Mouse (Mus musculus): Measurements from ENCODE around the gene Tnfrsf18. TPM values are rescaled to one million over a fixed set of nuclear protein-coding genes. Genes with fewer than 3 reads are reported as not detected.

Gene Tnfrsf18
- polyA plus RNA-seq, 1 experiment from 2014 or later = 1.1 TPM

DNA sequence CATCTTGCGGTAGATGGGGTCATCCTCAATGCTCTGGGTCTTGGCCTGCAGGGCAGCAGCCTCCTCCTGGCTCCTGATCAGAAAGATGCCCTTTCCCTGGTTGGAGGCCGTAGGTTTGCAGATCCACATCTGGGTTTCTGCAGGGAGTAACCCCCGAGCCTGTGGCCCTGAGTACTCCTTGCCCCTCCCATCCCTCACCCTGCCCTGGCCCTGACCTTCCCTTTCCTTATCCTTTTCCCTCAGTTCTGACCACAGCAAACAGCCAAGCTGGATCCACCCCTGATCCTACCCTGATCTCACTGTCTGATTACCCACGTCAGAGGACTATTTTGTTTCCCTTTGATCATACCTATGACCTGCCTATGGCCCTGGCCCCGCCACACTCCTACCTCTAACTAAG, 18.8 kb downstream of the Tnfrsf18 start:
- Histone ChIP-seq H3K36me3 (no peaks in the 10 kb centered on the region), H3K27me3 (ENCODE audit: low read depth, poor library complexity, severe bottlenecking) (no peaks in the 10 kb centered on the region), H3K27ac (replicated peaks) (no peak overlapping the region), H3K4me3 (no peak overlapping the region), H3K4me1 (no peaks in the 10 kb centered on the region), H3K9me3 (replicated peaks) (no peaks in the 10 kb centered on the region)
- 73% methylated on average over 5 of the region's 5 CpGs for WGBS
- no peak for DNase-seq (ENCODE audit: low spot score)

DNA sequence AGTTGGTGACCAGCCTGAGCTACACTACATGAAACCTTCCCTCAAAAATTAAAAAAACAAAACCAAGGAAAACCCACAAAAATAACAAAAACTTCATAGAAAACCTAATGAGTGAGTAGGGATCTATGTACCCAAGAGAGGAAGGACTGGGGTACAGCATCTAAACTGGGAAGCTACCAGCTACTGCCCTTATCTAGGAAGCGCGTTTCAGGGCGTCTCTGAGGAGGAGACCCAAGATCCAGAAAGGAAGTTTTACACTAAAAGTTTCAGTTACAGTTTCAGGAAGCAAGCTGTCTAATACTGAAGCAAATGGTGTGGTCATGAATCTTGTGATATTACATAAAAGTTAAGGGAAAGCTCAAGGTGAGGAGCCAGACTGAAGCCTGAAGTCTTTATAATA, 23.8 kb downstream of the Tnfrsf18 start:
- no peaks in the 10 kb centered on the region for H3K27me3 ChIP-seq (ENCODE audit: low read depth, poor library complexity, severe bottlenecking)
- H3K27ac ChIP-seq (replicated peaks) = no peak overlapping the region
- no peak overlapping the region for H3K4me3 ChIP-seq
- 84% methylated on average over 3 of the region's 3 CpGs for WGBS
- H3K36me3 ChIP-seq = no peaks in the 10 kb centered on the region
- H3K9me3 ChIP-seq (replicated peaks) = no peaks in the 10 kb centered on the region
- H3K4me1 ChIP-seq = no peaks in the 10 kb centered on the region
- DNase-seq (ENCODE audit: low spot score) = no peak

DNA sequence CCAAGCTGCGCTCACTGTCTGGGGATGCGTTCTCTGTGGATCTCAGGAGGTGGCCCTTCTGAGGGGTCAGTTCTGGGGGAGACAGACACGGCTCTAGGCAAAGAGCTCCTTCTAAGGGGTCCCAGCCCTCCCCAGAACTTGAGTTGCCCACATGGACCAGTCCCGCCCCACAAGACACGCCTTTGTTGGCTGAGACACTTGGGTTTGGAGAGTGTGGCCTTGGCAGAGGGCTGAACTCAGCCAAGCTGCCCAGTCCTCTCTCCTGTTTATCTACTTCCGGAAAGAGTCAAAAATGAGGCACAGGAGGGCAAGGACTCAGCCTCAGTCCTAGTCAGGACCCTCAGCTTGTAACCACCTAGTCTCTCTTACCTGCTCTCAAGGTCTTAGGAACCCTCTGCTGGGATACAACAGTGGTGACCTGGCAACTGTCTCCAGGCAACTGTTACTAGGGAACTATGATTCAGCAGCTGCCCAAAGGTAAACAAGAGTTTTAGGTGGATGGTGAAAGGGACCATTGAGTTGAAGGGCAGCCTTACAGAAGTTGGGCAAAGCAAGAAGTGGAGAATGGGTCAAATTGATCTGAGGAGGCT, 24.5 kb downstream of the Tnfrsf18 start:
- H3K9me3 ChIP-seq (replicated peaks) = no peaks in the 10 kb centered on the region
- no peaks in the 10 kb centered on the region for H3K36me3 ChIP-seq
- 72% methylated on average over 6 of the region's 6 CpGs for WGBS
- no peak overlapping the region for H3K4me3 ChIP-seq
- no peak for DNase-seq (ENCODE audit: low spot score)
- H3K27me3 ChIP-seq (ENCODE audit: low read depth, poor library complexity, severe bottlenecking) = no peaks in the 10 kb centered on the region
- no peak overlapping the region for H3K27ac ChIP-seq (replicated peaks)
- H3K4me1 ChIP-seq = no peaks in the 10 kb centered on the region

DNA sequence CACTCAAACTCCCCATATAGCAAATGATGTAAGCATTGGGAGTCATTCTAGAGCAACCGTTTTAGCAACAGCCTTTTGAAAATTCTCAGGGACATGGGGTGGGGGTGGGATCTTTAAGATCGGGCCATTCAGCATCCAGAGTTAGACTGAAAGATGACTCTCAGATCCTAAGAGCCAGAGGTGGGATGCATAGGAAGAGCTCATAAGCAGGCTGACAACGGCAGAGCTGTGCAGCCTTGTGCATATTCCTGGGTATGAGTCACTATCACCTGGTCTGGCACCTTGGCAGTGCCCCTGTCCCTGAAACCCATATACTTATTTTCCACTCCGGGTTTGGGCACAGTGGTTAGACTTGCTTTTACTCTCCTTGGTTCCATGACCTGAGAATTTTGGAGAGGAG, 27.1 kb downstream of the Tnfrsf18 start:
- WGBS = 92% methylated on average over 4 of the region's 4 CpGs
- DNase-seq (ENCODE audit: low spot score) = no peak

DNA sequence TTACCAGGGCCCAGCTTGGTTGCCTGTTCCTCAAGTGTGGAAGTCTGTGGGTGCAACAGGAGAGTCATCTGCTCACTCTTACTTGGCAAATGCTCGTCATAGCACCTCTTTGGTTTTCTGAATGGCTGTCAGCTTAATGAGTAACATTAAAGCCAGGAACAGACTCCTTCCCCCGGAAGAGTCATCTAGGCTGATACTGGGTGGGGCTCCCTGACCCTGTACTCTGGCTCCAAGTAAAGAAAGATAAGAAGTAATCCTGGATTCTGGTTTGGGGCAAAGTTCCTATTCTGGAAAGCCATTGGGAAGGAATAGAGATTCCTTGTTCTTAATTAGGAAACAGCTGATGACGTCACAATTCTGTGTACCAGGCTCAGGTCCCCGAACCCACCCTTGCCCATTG, 28.2 kb downstream of the Tnfrsf18 start:
- Histone ChIP-seq H3K9me3 (replicated peaks) (no peaks in the 10 kb centered on the region), H3K36me3 (no peaks in the 10 kb centered on the region), H3K4me1 (no peaks in the 10 kb centered on the region), H3K4me3 (no peak overlapping the region), H3K27ac (replicated peaks) (no peak overlapping the region), H3K27me3 (ENCODE audit: low read depth, poor library complexity, severe bottlenecking) (no peaks in the 10 kb centered on the region)
- 90% methylated on average over 4 of the region's 4 CpGs for WGBS
- no peak for DNase-seq (ENCODE audit: low spot score)

More for the DNA sequence above, 27.1 kb downstream of the Tnfrsf18 start:
- Histone ChIP-seq H3K4me3 (no peak overlapping the region), H3K27ac (replicated peaks) (no peak overlapping the region), H3K4me1 (no peaks in the 10 kb centered on the region), H3K27me3 (ENCODE audit: low read depth, poor library complexity, severe bottlenecking) (no peaks in the 10 kb centered on the region), H3K36me3 (no peaks in the 10 kb centered on the region), H3K9me3 (replicated peaks) (no peaks in the 10 kb centered on the region)

DNA sequence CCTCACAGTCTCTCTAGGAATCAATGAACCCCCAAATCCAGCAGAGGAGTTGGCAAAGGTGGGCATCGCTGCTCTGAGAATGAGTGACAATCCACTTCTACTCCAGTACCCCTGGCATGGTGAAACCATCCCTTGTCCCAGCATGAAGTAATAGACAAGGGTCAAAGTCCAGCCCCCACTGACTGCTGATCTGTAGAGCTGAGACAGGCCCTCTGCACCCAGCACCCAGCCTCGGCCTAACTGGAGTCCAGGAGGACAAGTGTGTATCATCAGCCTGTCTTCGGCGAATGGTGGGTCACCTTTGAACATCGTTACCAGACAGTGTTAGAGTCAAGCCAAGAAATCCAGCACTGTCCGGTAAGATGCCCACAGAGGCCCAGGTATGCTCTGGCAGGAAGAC, 28.6 kb downstream of the Tnfrsf18 start:
- H3K27ac ChIP-seq (replicated peaks) = no peak overlapping the region
- H3K27me3 ChIP-seq (ENCODE audit: low read depth, poor library complexity, severe bottlenecking) = no peaks in the 10 kb centered on the region
- no peaks in the 10 kb centered on the region for H3K36me3 ChIP-seq
- no peaks in the 10 kb centered on the region for H3K9me3 ChIP-seq (replicated peaks)
- DNase-seq (ENCODE audit: low spot score) = no peak
- WGBS = 92% methylated on average over 6 of the region's 6 CpGs
- H3K4me1 ChIP-seq = no peaks in the 10 kb centered on the region
- H3K4me3 ChIP-seq = no peak overlapping the region

DNA sequence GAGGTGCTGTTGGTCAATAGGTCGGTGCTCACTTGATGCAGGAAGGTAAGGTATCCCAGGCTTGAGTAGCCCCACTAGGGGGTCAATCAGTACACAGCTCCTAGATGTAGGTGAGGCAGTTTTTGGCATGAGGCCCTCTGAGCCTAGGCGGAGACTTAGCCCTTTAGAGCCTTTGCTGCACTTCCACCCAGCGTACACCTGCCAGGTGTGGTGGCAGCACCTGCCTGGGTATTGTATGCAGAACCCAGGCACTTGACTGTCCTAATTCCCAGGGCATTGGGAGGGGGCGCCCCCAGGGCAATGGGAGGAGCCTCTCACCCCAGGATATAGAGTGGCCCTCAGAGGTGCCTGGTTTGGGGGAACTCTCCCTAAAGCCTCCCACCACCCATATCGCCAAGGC, 29.2 kb downstream of the Tnfrsf18 start:
- H3K27me3 ChIP-seq (ENCODE audit: low read depth, poor library complexity, severe bottlenecking) = no peaks in the 10 kb centered on the region
- no peak for DNase-seq (ENCODE audit: low spot score)
- WGBS = 83% methylated on average over 5 of the region's 5 CpGs
- H3K27ac ChIP-seq (replicated peaks) = no peak overlapping the region
- H3K9me3 ChIP-seq (replicated peaks) = no peaks in the 10 kb centered on the region
- H3K4me1 ChIP-seq = 0 out of 2 replicates have a peak, but pooled peaks cover 3% of the 10 kb centered on the region
- H3K4me3 ChIP-seq = no peak overlapping the region
- no peaks in the 10 kb centered on the region for H3K36me3 ChIP-seq

DNA sequence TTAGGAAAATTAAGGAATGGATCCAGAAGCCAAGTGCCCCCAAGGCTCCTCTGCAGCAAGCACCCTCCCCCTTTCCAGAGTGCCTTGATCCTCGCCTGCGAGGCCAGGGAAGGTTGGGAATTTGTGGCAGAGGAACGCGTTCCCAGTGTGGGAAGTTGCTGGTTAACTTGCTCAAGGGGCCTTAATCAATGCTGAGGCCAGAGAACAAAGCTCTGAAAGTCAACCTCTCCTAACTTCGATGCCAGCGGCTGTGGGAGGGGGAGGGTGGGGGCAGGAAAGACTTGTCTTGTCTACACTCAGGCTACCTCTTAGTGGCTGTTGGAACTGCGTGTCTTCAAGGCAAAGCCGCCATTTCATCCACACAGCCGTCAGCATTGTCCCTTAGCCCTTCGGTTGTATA, 31.7 kb downstream of the Tnfrsf18 start:
- H3K4me3 ChIP-seq = no peak overlapping the region
- no peaks in the 10 kb centered on the region for H3K9me3 ChIP-seq (replicated peaks)
- H3K36me3 ChIP-seq = no peaks in the 10 kb centered on the region
- DNase-seq (ENCODE audit: low spot score) = no peak
- no peak overlapping the region for H3K27ac ChIP-seq (replicated peaks)
- 0 out of 2 replicates have a peak, but pooled peaks cover 3% of the 10 kb centered on the region for H3K4me1 ChIP-seq
- H3K27me3 ChIP-seq (ENCODE audit: low read depth, poor library complexity, severe bottlenecking) = no peaks in the 10 kb centered on the region
- 79% methylated on average over 10 of the region's 10 CpGs for WGBS

DNA sequence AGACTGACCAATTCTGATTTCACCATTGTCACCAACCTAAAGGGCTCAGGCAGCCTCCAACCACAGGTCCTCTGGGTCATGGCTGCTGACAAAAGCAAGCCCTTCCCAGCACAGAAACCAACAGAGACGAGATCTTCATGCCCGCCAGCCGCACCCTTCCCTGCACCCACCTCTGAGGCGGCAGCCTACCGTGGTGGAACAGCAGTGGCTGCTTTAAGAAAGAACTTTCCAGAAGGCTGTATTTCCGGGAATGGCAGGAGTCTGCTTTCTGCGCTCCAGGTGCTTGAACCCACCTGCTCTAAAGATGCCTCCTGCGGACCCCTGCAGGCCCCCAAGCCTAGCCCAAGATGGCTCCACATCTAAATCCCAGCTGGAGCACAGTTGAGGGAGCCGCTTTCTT, 32.9 kb downstream of the Tnfrsf18 start:
- DNase-seq (ENCODE audit: low spot score) = no peak
- no peaks in the 10 kb centered on the region for H3K27me3 ChIP-seq (ENCODE audit: low read depth, poor library complexity, severe bottlenecking)
- no peak overlapping the region for H3K4me3 ChIP-seq
- H3K36me3 ChIP-seq = no peaks in the 10 kb centered on the region
- H3K9me3 ChIP-seq (replicated peaks) = no peaks in the 10 kb centered on the region
- H3K4me1 ChIP-seq = peaks cover 7% of the 10 kb centered on the region
- H3K27ac ChIP-seq (replicated peaks) = no peak overlapping the region
- 74% methylated on average over 9 of the region's 9 CpGs for WGBS

DNA sequence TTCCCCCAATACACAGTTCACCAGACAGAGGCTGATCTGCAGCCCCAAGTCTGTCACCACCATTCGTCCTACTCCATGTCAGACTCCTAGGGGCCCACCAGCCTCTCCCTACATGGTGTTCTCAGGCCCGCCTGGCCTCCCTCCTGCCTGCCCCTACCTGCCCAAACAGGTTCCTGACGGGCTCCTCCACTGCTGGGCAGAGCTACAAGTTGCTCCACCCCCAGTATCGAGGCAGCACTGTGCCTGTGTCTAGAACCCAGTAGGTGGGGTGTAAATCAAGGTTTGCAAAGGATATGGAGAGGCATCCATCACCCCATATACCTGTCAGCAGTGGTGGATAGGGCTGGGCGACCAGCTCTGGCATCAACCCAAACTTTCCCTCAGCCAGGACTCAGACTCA, 33.3 kb downstream of the Tnfrsf18 start, which contains the start of gene Ttll10:
TSS of gene Ttll10 (minus strand) at position 154 of the 400 bp plus-strand sequence.
- Histone ChIP-seq H3K9me3 (replicated peaks) (no peaks in the 10 kb centered on the region), H3K27me3 (ENCODE audit: low read depth, poor library complexity, severe bottlenecking) (no peaks in the 10 kb centered on the region), H3K4me1 (peaks cover 12% of the 10 kb centered on the region), H3K4me3 (no peak within 1 kb of the TSS), H3K36me3 (no peaks in the 10 kb centered on the region), H3K27ac (replicated peaks) (no peak within 1 kb of the TSS)
- DNase-seq (ENCODE audit: low spot score) = no peak
- WGBS = 40% methylated on average over 5 of the region's 5 CpGs

DNA sequence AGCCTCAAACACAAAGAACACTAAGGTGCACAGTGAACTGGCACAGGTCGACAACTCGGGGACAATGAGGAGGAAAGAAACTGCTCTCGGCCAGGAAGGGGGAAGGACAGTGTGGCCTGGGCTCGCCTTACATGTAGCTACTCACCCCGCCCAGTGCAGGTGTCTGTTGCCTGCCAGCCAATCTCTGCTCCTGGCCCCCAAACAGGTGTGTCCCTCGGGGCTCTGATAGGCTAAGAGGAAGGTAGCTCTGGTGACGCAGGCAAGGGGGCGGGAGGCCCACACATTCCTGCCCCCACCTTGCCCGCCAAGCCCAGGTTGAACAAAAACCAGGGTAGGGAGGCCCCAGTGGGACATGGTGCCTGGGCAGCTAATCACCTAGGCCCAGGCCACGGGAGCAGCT, 33.7 kb downstream of the Tnfrsf18 start:
- H3K4me3 ChIP-seq = no peak overlapping the region
- H3K4me1 ChIP-seq = peaks cover 15% of the 10 kb centered on the region
- no peak overlapping the region for H3K27ac ChIP-seq (replicated peaks)
- H3K36me3 ChIP-seq = no peaks in the 10 kb centered on the region
- H3K27me3 ChIP-seq (ENCODE audit: low read depth, poor library complexity, severe bottlenecking) = no peaks in the 10 kb centered on the region
- no peaks in the 10 kb centered on the region for H3K9me3 ChIP-seq (replicated peaks)
- WGBS = 42% methylated on average over 10 of the region's 10 CpGs
- no peak for DNase-seq (ENCODE audit: low spot score)

DNA sequence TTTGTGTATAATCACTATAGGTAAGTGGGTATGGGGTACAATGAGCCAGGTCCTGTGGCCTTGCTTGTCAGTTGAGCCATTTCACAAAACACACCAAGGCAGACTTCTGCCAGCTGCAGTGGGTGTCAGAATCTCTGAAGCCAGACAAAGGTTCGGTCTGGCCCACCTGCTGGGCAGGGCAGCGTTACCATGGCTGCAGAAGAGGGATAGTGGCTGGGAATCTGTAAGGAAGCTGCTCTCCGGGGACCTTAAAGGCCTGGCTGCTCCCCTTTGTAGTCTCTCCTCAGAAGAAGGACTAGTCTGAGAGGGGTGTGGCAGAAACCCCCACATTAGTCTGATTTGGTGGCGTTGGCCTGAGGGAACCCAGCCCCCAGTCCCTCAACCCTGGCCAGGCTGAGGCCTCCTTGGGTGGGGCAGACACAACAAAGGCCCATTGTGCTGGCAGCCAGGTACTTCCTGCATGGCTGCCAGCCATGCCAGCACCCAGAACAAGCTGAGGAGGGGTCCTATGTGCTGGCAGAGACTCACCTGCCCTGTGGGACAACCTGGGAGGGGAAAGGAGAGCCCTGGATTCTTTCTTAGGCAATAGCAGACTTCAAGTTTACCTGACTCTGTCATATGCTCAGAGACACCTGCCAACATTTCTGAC, 38.0 kb downstream of the Tnfrsf18 start:
- peak; percentile 36 for DNase-seq (ENCODE audit: low spot score)
- 6% methylated on average over 4 of the region's 4 CpGs for WGBS
- no peak overlapping the region for H3K4me3 ChIP-seq

DNA sequence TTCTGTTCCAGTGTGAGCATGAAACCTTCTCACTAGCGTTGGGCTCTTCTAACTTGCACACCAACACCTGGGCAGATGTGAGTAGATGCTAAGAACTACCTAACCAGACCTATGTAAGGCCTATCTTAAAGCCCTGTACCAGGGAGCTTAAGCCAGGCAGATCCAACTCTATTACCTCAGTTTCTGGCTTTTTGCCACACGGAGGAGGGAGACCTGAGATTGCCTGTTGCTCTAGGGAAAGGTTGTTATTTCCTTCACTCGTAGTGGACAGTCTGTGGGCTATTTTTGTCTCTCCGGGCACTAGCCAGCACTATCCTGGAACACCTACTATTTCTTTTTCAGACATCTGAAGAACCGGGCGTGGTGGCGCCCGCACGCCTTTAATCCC, 38.5 kb downstream of the Tnfrsf18 start:
- Histone ChIP-seq H3K9me3 (replicated peaks) (no peaks in the 10 kb centered on the region), H3K4me3 (no peak overlapping the region), H3K27ac (replicated peaks) (no peak overlapping the region), H3K36me3 (no peaks in the 10 kb centered on the region), H3K4me1 (peaks cover 17% of the 10 kb centered on the region), H3K27me3 (ENCODE audit: low read depth, poor library complexity, severe bottlenecking) (no peaks in the 10 kb centered on the region)
- DNase-seq (ENCODE audit: low spot score) = no peak
- WGBS = 88% methylated on average over 9 of the region's 9 CpGs

More for the DNA sequence above, 38.0 kb downstream of the Tnfrsf18 start:
- Histone ChIP-seq H3K27ac (replicated peaks) (peak overlapping the region; percentile 70), H3K36me3 (no peaks in the 10 kb centered on the region), H3K4me1 (peaks cover 15% of the 10 kb centered on the region), H3K9me3 (replicated peaks) (no peaks in the 10 kb centered on the region), H3K27me3 (ENCODE audit: low read depth, poor library complexity, severe bottlenecking) (no peaks in the 10 kb centered on the region)

All from midbrain, embryonic 10.5 days (tissue).